Mouse (Mus musculus) lung, postnatal 0 days (tissue): ENCODE measurements around the gene Btbd11. TPM values are rescaled to one million over a fixed set of nuclear protein-coding genes. Genes with fewer than 3 reads are reported as not detected.

Source experiments
- ATAC-seq: fragments of 200-750 bp; cut with Nextera tagmentation; 2 replicates; pipeline ENCODE4 v1.8.0; 2017; ENCODE audit warnings: moderate library complexity
- DNase-seq: peaks from one replicate; pipeline ENCODE4 v3.0.0-alpha.2; 2016; ENCODE audit warnings: low spot score
- H3K27ac ChIP-seq: fragments of 300-500 bp; sonication (generic); 2 replicates; pipeline ENCODE4 v1.5.1; 2014; ENCODE audit warnings: antibody characterized with exemption, mild to moderate bottlenecking, low read length, mixed read lengths
- H3K27me3 ChIP-seq: fragments of 300-500 bp; sonication (generic); replicated peaks from 2 replicates; pipeline ENCODE4 v1.6.1; 2014; ENCODE audit warnings: low read length, mixed read lengths; ENCODE audit not compliant: insufficient read depth
- H3K36me3 ChIP-seq: fragments of 300-500 bp; sonication (generic); 2 replicates; pipeline ENCODE4 v1.6.1; 2014; ENCODE audit warnings: low read length, mixed read lengths; ENCODE audit not compliant: insufficient read depth
- H3K4me1 ChIP-seq: fragments of 300-500 bp; sonication (generic); 2 replicates; pipeline ENCODE4 v1.6.1; 2014; ENCODE audit warnings: antibody characterized with exemption, low read depth, low read length, mixed read lengths; ENCODE audit not compliant: insufficient read depth
- H3K4me2 ChIP-seq: fragments of 300-500 bp; sonication (generic); replicated peaks from 2 replicates; pipeline ENCODE4 v1.6.1; 2014; ENCODE audit warnings: low read depth, mild to moderate bottlenecking, low read length, moderate library complexity, mixed read lengths
- H3K4me3 ChIP-seq: fragments of 300-500 bp; sonication (generic); 2 replicates; pipeline ENCODE4 v1.5.1; 2014; ENCODE audit warnings: low read depth, low read length
- H3K9ac ChIP-seq: fragments of 300-500 bp; sonication (generic); replicated peaks from 2 replicates; pipeline ENCODE4 v1.6.1; 2014; ENCODE audit warnings: low read depth, mild to moderate bottlenecking
- H3K9me3 ChIP-seq: fragments of 300-500 bp; sonication (generic); 2 replicates; pipeline ENCODE4 v1.6.1; 2016; ENCODE audit warnings: low read length, mixed read lengths
- CTCF ChIP-seq: IDR thresholded peaks from 2 replicates; pipeline ENCODE4 v1.5.1; 2016; ENCODE audit warnings: antibody characterized with exemption, mild to moderate bottlenecking
- EP300 ChIP-seq: IDR thresholded peaks from 2 replicates; pipeline ENCODE4 v1.6.1; 2016; ENCODE audit warnings: antibody characterized with exemption, mild to moderate bottlenecking, control low read depth
- WGBS: fragments of 180-500 bp; shearing (Covaris S2); extraction: QIAGEN DNeasy Blood & Tissue Kit; methylation state at CpG from one replicate; pipeline ENCODE4 v1.1.7; 2014; 5-methylcytosine and 5-hydroxymethylcytosine counted together
- polyA plus RNA-seq: library from polyadenylated mRNA; unstranded; fragments of >200 nt; fragmentation: Nextera tagmentation; extraction: Ambion mirVana; gene quantifications from 2 replicates; pipeline ENCODE4 v1.2.1, GENCODE M21; 2015

Btbd11 gene
- polyA plus RNA-seq, 1 experiment from 2014 or later, result 0.98 TPM

DNA sequence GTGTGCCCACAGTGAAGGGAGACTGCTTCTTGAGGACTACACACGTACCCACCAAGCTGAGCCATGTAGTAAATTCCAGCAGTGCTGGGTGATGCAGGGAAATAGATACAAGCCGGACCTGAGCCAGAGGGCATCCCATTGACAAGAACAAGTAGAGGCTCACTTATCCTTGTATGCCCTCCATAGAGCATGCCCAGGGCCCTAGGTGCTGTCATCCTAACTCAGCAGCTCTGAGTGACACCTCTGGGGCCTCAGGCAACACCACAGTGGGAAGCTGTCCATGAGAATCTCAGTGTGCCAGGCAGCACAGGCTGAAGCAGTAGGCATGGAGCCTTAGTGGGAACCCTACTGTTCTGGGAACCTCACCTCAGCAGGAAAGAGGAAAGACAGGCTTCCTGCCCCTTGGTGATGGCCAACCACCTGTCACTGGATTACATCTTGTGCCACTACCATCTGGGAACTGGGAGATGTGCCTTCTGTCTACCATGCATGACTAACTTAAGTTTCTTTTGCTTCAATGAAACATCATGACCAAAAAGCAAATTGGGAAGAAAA lies 66.7 kb downstream of the Btbd11 start:
- Histone ChIP-seq H3K9ac (no peak overlapping the region), H3K27ac (no peak overlapping the region), H3K27me3 (no peaks in the 10 kb centered on the region), H3K36me3 (no peaks in the 10 kb centered on the region), H3K4me1 (no peaks in the 10 kb centered on the region), H3K4me2 (no peak overlapping the region), H3K4me3 (no peak overlapping the region), H3K9me3 (no peaks in the 10 kb centered on the region)
- no peak for TF ChIP-seq CTCF
- TF ChIP-seq EP300, result no peak
- DNase-seq (no peak), ATAC-seq (no peak)
- WGBS, result 85% methylated on average over 2 of the region's 2 CpGs

DNA sequence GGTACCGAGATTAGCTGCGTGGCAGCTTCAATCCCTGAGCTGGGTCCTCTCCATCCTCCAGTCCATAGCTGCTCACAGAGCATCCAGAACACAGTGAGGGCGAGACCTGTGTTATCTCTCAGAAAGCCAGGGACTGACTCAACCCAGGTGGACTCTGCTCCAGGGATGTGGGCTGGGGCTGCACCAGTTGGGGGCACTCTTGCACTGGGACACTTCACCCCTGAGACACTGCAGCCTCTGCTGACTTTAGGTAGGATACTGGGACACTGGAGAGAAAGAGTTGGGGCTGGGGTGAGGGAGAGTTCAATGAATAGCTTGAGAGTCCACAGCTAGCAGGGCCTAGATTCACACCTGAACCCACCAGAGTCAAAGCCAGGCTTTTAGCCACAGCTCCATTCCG lies 69.4 kb downstream of the Btbd11 start:
- WGBS, result 61% methylated on average over 4 of the region's 4 CpGs
- Histone ChIP-seq H3K9me3 (no peaks in the 10 kb centered on the region), H3K9ac (no peak overlapping the region), H3K4me1 (no peaks in the 10 kb centered on the region), H3K36me3 (no peaks in the 10 kb centered on the region), H3K27me3 (no peaks in the 10 kb centered on the region), H3K4me3 (no peak overlapping the region), H3K4me2 (no peak overlapping the region), H3K27ac (no peak overlapping the region)
- DNase-seq (no peak), ATAC-seq (no peak)
- TF ChIP-seq EP300, result no peak
- peak; percentile 38 for TF ChIP-seq CTCF

DNA sequence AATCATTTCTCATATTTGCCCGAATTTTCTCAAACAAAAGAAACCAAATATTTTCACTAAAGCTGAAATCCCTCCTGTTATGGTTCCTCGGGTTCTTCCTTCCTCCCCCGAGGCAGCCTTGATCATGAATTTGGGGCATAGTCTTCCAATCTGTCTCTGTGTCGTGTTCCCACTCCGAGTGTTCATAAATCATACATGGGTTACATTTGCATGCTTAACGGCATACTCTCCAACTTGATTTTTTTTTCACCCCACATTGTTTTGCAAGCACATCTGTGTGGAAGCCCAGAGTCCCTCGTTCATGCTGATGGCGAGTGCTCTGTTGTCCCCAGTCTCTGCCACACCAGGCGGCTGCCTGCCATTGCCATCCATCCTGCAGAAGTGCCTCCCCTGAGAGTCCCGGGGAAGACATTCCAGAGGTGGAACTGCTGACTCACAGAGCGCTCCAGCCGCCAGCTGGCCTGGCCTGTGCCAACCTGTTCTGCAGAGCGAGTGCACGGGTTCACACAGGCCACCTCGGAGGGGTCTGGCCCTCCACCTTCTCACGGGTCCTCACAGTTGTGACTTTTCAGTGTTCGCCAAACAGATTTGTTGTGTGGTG lies 72.2 kb downstream of the Btbd11 start:
- TF ChIP-seq EP300 (no peak), CTCF (no peak)
- Histone ChIP-seq H3K9me3 (no peaks in the 10 kb centered on the region), H3K4me3 (no peak overlapping the region), H3K9ac (no peak overlapping the region), H3K27ac (no peak overlapping the region), H3K27me3 (no peaks in the 10 kb centered on the region), H3K4me1 (no peaks in the 10 kb centered on the region), H3K36me3 (no peaks in the 10 kb centered on the region), H3K4me2 (no peak overlapping the region)
- WGBS, result 27% methylated on average over 17 of the region's 17 CpGs
- peak; percentile 52 for DNase-seq
- peak; percentile 79 for ATAC-seq

DNA sequence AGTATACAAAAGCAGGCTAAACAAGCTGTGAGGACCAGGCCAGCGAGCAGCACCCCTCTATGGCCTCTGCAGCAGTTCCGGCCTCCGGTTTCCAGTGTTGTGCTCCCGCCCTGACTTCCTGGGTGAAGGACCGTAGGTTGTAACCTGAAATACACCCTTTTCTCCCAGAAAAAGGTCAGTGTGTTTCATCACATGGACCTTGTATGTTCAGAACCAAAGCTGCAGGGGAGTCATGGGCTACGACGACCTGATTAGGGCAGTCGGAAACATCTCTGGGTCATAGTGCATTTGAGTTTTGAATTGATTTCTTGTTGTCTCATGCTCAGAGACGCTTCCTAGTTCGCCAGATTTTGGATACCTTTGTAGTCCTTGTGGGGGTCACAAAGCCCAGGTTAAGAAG lies 74.1 kb downstream of the Btbd11 start:
- TF ChIP-seq CTCF (no peak), EP300 (no peak)
- Histone ChIP-seq H3K9ac (no peak overlapping the region), H3K36me3 (no peaks in the 10 kb centered on the region), H3K27me3 (no peaks in the 10 kb centered on the region), H3K4me1 (no peaks in the 10 kb centered on the region), H3K4me2 (no peak overlapping the region), H3K4me3 (no peak overlapping the region), H3K27ac (no peak overlapping the region), H3K9me3 (no peaks in the 10 kb centered on the region)
- WGBS, result 88% methylated on average over 10 of the region's 10 CpGs
- DNase-seq (no peak), ATAC-seq (no peak)

- 45% methylated on average over 6 of the region's 6 CpGs for WGBS
Observed at GRCm38 (mm10) chr10:85464152-85464551, 77.5 kb downstream of the Btbd11 start.

DNA sequence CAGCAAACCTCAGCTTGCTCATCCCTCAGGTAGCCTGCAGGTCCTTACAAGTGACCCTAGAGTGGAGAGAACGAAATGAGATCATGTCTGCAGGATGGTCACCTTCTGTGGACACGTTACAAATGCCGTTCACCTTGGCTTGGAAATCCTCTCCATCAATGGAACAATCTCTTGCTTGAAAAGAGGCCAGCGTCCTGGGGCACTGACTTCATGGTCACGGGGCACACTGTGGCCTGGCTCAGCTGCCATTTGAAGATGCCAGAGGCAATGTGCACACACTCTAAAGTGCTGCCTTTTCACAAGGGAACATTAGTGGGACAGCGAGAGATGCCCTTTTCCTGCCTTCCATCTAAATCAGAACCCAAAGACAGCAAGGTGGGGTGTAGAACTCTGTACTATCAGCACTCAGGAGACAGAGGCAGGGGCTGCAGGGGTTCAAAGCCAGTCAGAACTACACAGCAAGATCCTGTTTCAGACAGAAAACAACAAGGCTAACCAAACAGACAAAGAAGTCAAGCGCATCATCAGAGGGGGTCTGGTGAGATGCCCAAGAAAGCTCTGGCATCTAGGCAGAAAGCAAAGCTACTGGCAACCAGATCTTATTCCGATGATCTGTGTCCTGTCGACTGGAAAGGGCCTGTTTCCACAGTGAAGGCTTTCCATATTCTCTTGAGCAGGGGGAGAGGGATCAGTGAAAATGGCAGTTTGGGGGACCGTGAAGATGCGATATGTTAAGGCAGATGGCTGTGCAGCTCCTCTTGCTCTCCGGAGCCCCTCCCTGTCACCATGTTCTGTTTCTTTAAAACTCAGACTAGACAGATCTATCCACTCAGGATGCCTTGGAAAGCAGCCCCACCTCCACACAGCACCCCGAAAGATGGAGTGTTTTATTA lies 79.1 kb downstream of the Btbd11 start:
- no peaks in the 10 kb centered on the region for H3K9me3 ChIP-seq
- 82% methylated on average over 13 of the region's 13 CpGs for WGBS
- H3K27ac ChIP-seq, result no peak overlapping the region
- no peaks in the 10 kb centered on the region for H3K4me1 ChIP-seq
- H3K36me3 ChIP-seq, result no peaks in the 10 kb centered on the region
- H3K27me3 ChIP-seq, result no peaks in the 10 kb centered on the region
- ATAC-seq (no peak), DNase-seq (no peak)
- no peak overlapping the region for H3K4me3 ChIP-seq
- H3K4me2 ChIP-seq, result no peak overlapping the region
- TF ChIP-seq EP300 (no peak), CTCF (no peak)
- H3K9ac ChIP-seq, result no peak overlapping the region

More at GRCm38 (mm10) chr10:85464152-85464551, 77.5 kb downstream of the Btbd11 start:
- Histone ChIP-seq H3K27me3 (no peaks in the 10 kb centered on the region), H3K4me1 (no peaks in the 10 kb centered on the region), H3K27ac (no peak overlapping the region), H3K4me2 (no peak overlapping the region), H3K9me3 (no peaks in the 10 kb centered on the region), H3K9ac (no peak overlapping the region), H3K36me3 (no peaks in the 10 kb centered on the region), H3K4me3 (no peak overlapping the region)
- ATAC-seq (no peak), DNase-seq (no peak)
- TF ChIP-seq CTCF, result no peak
- no peak for TF ChIP-seq EP300
